In the genomic region with DNA sequence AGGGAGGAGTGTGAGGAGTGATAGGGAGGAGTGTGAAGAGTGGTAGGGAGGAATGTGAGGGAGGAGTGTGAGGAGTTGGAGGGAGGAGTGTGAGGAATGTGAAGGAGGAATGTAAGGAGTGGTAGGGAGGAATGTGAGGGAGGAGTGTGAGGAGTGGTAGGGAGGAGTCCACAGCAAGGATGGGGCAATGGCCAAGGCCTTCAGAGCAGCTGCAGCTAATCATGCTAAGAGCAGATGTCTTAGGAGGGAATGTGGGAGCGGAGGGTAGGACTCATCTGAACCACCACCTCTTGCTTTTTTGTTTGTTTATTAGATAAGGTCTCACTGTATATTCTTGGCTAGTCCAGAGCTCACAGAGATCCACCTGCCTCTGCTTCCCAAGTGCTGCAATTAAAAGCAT, we compare ENCODE assay signal across 24 mouse cellular contexts.
"Had no signal": no experiment of that assay in that cellular context is flagged by ENCODE, and none has a peak within 500 bp of the region (broad histone marks: within the 10 kb centered on the region; RNA-seq: fewer than 3 reads in every experiment).

No protein-coding gene starts in this region.

- H3K27me3 ChIP-seq: heart, embryonic 13.5 days; heart, embryonic 15.5 days; hindbrain, embryonic 13.5 days; hindbrain, embryonic 15.5 days; limb, embryonic 12.5 days had no signal

- H3K9ac ChIP-seq: heart, embryonic 13.5 days; heart, embryonic 15.5 days; hindbrain, embryonic 13.5 days; hindbrain, embryonic 15.5 days; limb, embryonic 12.5 days had no signal

- ATAC-seq: hindbrain, postnatal 0 days; intestine, postnatal 0 days had no signal

- DNase-seq: gastrocnemius, postnatal 14 days; gastrocnemius, postnatal 36 days; heart, adult 11 months; heart, adult 2 months; heart, postnatal 14 days; heart, postnatal 36 days; kidney, adult 18-20 months; kidney, adult 8-10 months; kidney, postnatal 10 days; kidney, postnatal 25 days; kidney, postnatal 4 days; liver had no signal

- H3K4me3 ChIP-seq: heart, adult 2 months; heart, embryonic 13.5 days; heart, embryonic 15.5 days; hindbrain, embryonic 13.5 days; hindbrain, embryonic 15.5 days; layer of hippocampus, adult 2 months; left cerebral cortex, adult 2 months; limb, embryonic 10.5 days; limb, embryonic 12.5 days had no signal

- H3K9me3 ChIP-seq: heart, embryonic 13.5 days; heart, embryonic 15.5 days; hindbrain, embryonic 13.5 days; hindbrain, embryonic 15.5 days; limb, embryonic 10.5 days; limb, embryonic 12.5 days had no signal

- H3K36me3 ChIP-seq: heart, embryonic 13.5 days; heart, embryonic 15.5 days; hindbrain, embryonic 13.5 days; hindbrain, embryonic 15.5 days; limb, embryonic 10.5 days; limb, embryonic 12.5 days had no signal

- H3K4me2 ChIP-seq: heart, embryonic 11.5 days; heart, embryonic 13.5 days; heart, embryonic 15.5 days; hindbrain, embryonic 13.5 days; hindbrain, embryonic 15.5 days; limb, embryonic 12.5 days; liver, embryonic 11.5 days had no signal

- H3K4me1 ChIP-seq: hindbrain, embryonic 13.5 days; hindbrain, embryonic 15.5 days; limb, embryonic 10.5 days; limb, embryonic 12.5 days had no signal

- H3K27ac ChIP-seq: heart, adult 2 months; heart, embryonic 13.5 days; heart, embryonic 15.5 days; hindbrain, embryonic 13.5 days; hindbrain, embryonic 15.5 days; hindbrain, postnatal 0 days; layer of hippocampus, adult 2 months; left cerebral cortex, adult 2 months; limb, embryonic 10.5 days; limb, embryonic 12.5 days had no signal
